Mouse (Mus musculus) erythroblast, adult 5-6 weeks (primary cell): ENCODE data around the gene Dach1. TPM values are rescaled to one million over a fixed set of nuclear protein-coding genes. Genes with fewer than 3 reads are reported as not detected.
A peak's percentile ranks its signal among the peaks of the same experiment; 100 is the strongest.

Experiments used
- ATAC-seq: replicated peaks from 2 replicates; pipeline ENCODE4 v1.8.0; 2016; ENCODE audit warnings: moderate number of reproducible peaks, mild to moderate bottlenecking, moderate TSS enrichment, inconsistent platforms; ENCODE audit not compliant: poor library complexity, low FRiP score, severe bottlenecking
- total RNA-seq, 2 experiments: library from RNA; stranded (forward) in 1 of 2; stranded (reverse) in 1 of 2; fragments of 150-400 nt in 1 of 2; fragments of 200-764, 138-1000 nt in 1 of 2; gene quantifications; 2 replicates each; pipeline versions ENCODE4 v1.2.3 to v1.2.4; 2015 to 2017; ENCODE audit warnings: low replicate concordance in 2 of 2

The Dach1 gene
- total RNA-seq, 2 experiments from 2014 or later: 4.6 to 10.2 TPM

GRCm38 (mm10) chr14:97896622-97897021 is 272.9 kb downstream of the Dach1 start:
- peak; percentile 72; the same call in 1 of the 2 replicates for ATAC-seq

- ATAC-seq: no peak; the same call in 1 of the 2 replicates
Measured at GRCm38 (mm10) chr14:97881976-97882375, 287.6 kb downstream of the Dach1 start.

GRCm38 (mm10) chr14:97871001-97871400 is 298.6 kb downstream of the Dach1 start:
- ATAC-seq: no peak

- no peak for ATAC-seq
Measured at GRCm38 (mm10) chr14:97858384-97858783, 311.2 kb downstream of the Dach1 start.

- no peak for ATAC-seq
Measured at GRCm38 (mm10) chr14:97857276-97857675, 312.3 kb downstream of the Dach1 start.

- no peak for ATAC-seq
Measured at GRCm38 (mm10) chr14:97855345-97855744, 314.2 kb downstream of the Dach1 start.

- ATAC-seq: no peak
Measured at GRCm38 (mm10) chr14:97850486-97850885, 319.1 kb downstream of the Dach1 start.

- no peak for ATAC-seq
Measured at GRCm38 (mm10) chr14:97847641-97848040, 321.9 kb downstream of the Dach1 start.

- no peak for ATAC-seq
Measured at GRCm38 (mm10) chr14:97839275-97839674, 330.3 kb downstream of the Dach1 start.

GRCm38 (mm10) chr14:97829865-97830264 is 339.7 kb downstream of the Dach1 start:
- no peak for ATAC-seq

- ATAC-seq: no peak
Measured at GRCm38 (mm10) chr14:97814555-97815175, 354.9 kb downstream of the Dach1 start.

GRCm38 (mm10) chr14:97813557-97813956 is 356.0 kb downstream of the Dach1 start:
- ATAC-seq: no peak

- no peak for ATAC-seq
Measured at GRCm38 (mm10) chr14:97795385-97795952, 374.1 kb downstream of the Dach1 start.

- ATAC-seq: no peak
Measured at GRCm38 (mm10) chr14:97774135-97774767, 395.3 kb downstream of the Dach1 start.

- ATAC-seq: no peak
Measured at GRCm38 (mm10) chr14:97754400-97754799, 415.2 kb downstream of the Dach1 start.

GRCm38 (mm10) chr14:97753973-97754372 is 415.6 kb downstream of the Dach1 start:
- no peak for ATAC-seq

GRCm38 (mm10) chr14:97743252-97743651 is 426.3 kb downstream of the Dach1 start:
- no peak for ATAC-seq

- no peak for ATAC-seq
Measured at GRCm38 (mm10) chr14:97742785-97743184, 426.8 kb downstream of the Dach1 start.
